8 mouse cellular contexts compared by ENCODE assay signal in genomic region chr16:23107946-23108759, GRCm38 (mm10). TPM values are rescaled to one million over a fixed set of nuclear protein-coding genes. Genes with fewer than 3 reads are reported as not detected.
A peak's percentile ranks its signal among the peaks of the same experiment; 100 is the strongest.
DNase-seq lines count a peak whose midpoint lies in the region; ATAC-seq lines count a peak whose summit lies in the region.

No protein-coding gene starts in this region.

- peak; percentile 87 for DNase-seq in Muller cell, postnatal 12 days (ENCODE audit: inconsistent ontology term)
- peak; percentile 89 to 92 for DNase-seq in cerebellum, postnatal 14 days
- DNase-seq in frontal cortex, postnatal 14 days (ENCODE audit: low spot score in 2 of 2): peak; percentile 77 to 78
- peak; percentile 72 to 79 for DNase-seq in layer of hippocampus, postnatal 25 days (ENCODE audit: extremely low spot score in 1 of 2, low spot score in 1 of 2)
- peak; percentile 87 for DNase-seq in lung, postnatal 14 days
- peak; percentile 59 for DNase-seq in retina, adult 2 months (ENCODE audit: low read depth, low spot score)
- DNase-seq in thymus, postnatal 25 days: peak; percentile 87

- H3K27me3 ChIP-seq in hindbrain, embryonic 12.5 days: no peaks in the 10 kb centered on the region; the same call in 1 of the 2 replicates

- H3K4me2 ChIP-seq in hindbrain, embryonic 12.5 days (replicated peaks): peak overlapping the region; percentile 94

- peak overlapping the region; percentile 95 for H3K27ac ChIP-seq in hindbrain, embryonic 12.5 days

- peak overlapping the region; percentile 93 for H3K4me3 ChIP-seq in hindbrain, embryonic 12.5 days

- peaks cover 42% of the 10 kb centered on the region for H3K36me3 ChIP-seq in hindbrain, embryonic 12.5 days

- no peaks in the 10 kb centered on the region for H3K9me3 ChIP-seq in hindbrain, embryonic 12.5 days (replicated peaks)

- under 1% methylated on average over 52 of the region's 52 CpGs for WGBS in hindbrain, embryonic 12.5 days

- peaks cover 22% of the 10 kb centered on the region for H3K4me1 ChIP-seq in hindbrain, embryonic 12.5 days

- peak overlapping the region; percentile 98 for H3K9ac ChIP-seq in hindbrain, embryonic 12.5 days

- peak; percentile 94 for ATAC-seq in hindbrain, embryonic 12.5 days (ENCODE audit: low FRiP score)

RNA-seq across cellular contexts. Expression of gene Eif4a2, which starts 0.9 kb away (rescaled TPM):
- polyA plus RNA-seq in hindbrain, embryonic 12.5 days (2016; fragmentation: Nextera tagmentation; extraction: Ambion mirVana): 240 and 269 TPM in 2 replicates
- 100 to 1,000 TPM; 898 to 914 TPM for total RNA-seq in layer of hippocampus, postnatal 25 days (2021)

RNA-seq across cellular contexts. Expression of gene Rfc4, which starts 19.4 kb away (rescaled TPM):
- 94.2 and 97.2 TPM in 2 replicates for polyA plus RNA-seq in hindbrain, embryonic 12.5 days (2016; fragmentation: Nextera tagmentation; extraction: Ambion mirVana)
- total RNA-seq in layer of hippocampus, postnatal 25 days (2021): 1 to 10 TPM; 4.8 TPM

RNA-seq across cellular contexts. Expression of gene Adipoq, which starts 38.2 kb away (rescaled TPM):
- polyA plus RNA-seq in hindbrain, embryonic 12.5 days (2016; fragmentation: Nextera tagmentation; extraction: Ambion mirVana): not detected in 2 replicates
- total RNA-seq in layer of hippocampus, postnatal 25 days (2021): not detected

RNA-seq across cellular contexts. Expression of gene Kng1, which starts 50.5 kb away (rescaled TPM):
- polyA plus RNA-seq in hindbrain, embryonic 12.5 days (2016; fragmentation: Nextera tagmentation; extraction: Ambion mirVana): not detected in 2 replicates
- total RNA-seq in layer of hippocampus, postnatal 25 days (2021): not detected

Comparison
In these comparisons a context has a peak if more than half of its experiments do, and no peak if none do; other contexts are left out.
1. Peak in every context shown above with its lines: DNase-seq, ATAC-seq, H3K4me3 ChIP-seq and H3K27ac ChIP-seq.